Mouse (Mus musculus): ENCODE measurements at regions not wholly inside any gene's neighbourhood (a gene's known extent, or its start where the extent isn't known, plus 50 kb on each side); places are given as distances from the start of the nearest gene placed in this dataset.
"Not testable (repeated sequence)": the region's sequence is repeated elsewhere in the genome, so short reads cannot be mapped to it uniquely, and the experiment has no call there.

- 84% methylated on average over 4 of the region's 4 CpGs for WGBS
- H3K4me1 ChIP-seq (ENCODE audit: insufficient read depth, low read depth, low read length): no peaks in the 10 kb centered on the region
- H3K4me2 ChIP-seq (replicated peaks; ENCODE audit: low read depth, low read length): no peak overlapping the region
- H3K36me3 ChIP-seq (ENCODE audit: insufficient read depth, low read length): no peaks in the 10 kb centered on the region
- no peaks in the 10 kb centered on the region for H3K9me3 ChIP-seq (ENCODE audit: low read length)
- H3K27ac ChIP-seq (ENCODE audit: low read length): no peak overlapping the region
- no peak overlapping the region for H3K4me3 ChIP-seq (ENCODE audit: low read depth, low read length)
- no peak for ATAC-seq
- no peak overlapping the region for H3K9ac ChIP-seq (replicated peaks; ENCODE audit: low read depth)
- TF ChIP-seq EP300 (IDR thresholded peaks at IDR 0.05) (no peak), CTCF (IDR thresholded peaks at IDR 0.05) (no peak)
- DNase-seq (ENCODE audit: low spot score): no peak
- H3K27me3 ChIP-seq (replicated peaks; ENCODE audit: insufficient read depth, low read length): no peaks in the 10 kb centered on the region
These were observed 502.2 kb upstream of the Brinp1 start for GRCm38 (mm10) chr4:69456420-69456819.

- H3K4me1 ChIP-seq (ENCODE audit: insufficient read depth, low read depth, low read length): no peaks in the 10 kb centered on the region
- no peak overlapping the region for H3K4me2 ChIP-seq (replicated peaks; ENCODE audit: low read depth, low read length)
- H3K27ac ChIP-seq (ENCODE audit: low read length): no peak overlapping the region
- 78% methylated on average over 6 of the region's 6 CpGs for WGBS
- H3K4me3 ChIP-seq (ENCODE audit: low read depth, low read length): no peak overlapping the region
- H3K9me3 ChIP-seq (ENCODE audit: low read length): no peaks in the 10 kb centered on the region
- no peaks in the 10 kb centered on the region for H3K36me3 ChIP-seq (ENCODE audit: insufficient read depth, low read length)
- no peak for DNase-seq (ENCODE audit: low spot score)
- H3K9ac ChIP-seq (replicated peaks; ENCODE audit: low read depth): no peak overlapping the region
- no peak for ATAC-seq
- no peaks in the 10 kb centered on the region for H3K27me3 ChIP-seq (replicated peaks; ENCODE audit: insufficient read depth, low read length)
- no peak for TF ChIP-seq EP300 (IDR thresholded peaks at IDR 0.05)
- no peak for TF ChIP-seq CTCF (IDR thresholded peaks at IDR 0.05)
These were observed 492.0 kb upstream of the Brinp1 start for GRCm38 (mm10) chr4:69446161-69446560.

- Histone ChIP-seq H3K9ac (replicated peaks; ENCODE audit: low read depth) (no peak overlapping the region), H3K27me3 (replicated peaks; ENCODE audit: insufficient read depth, low read length) (no peaks in the 10 kb centered on the region), H3K9me3 (ENCODE audit: low read length) (no peaks in the 10 kb centered on the region), H3K4me1 (ENCODE audit: insufficient read depth, low read depth, low read length) (no peaks in the 10 kb centered on the region), H3K4me2 (replicated peaks; ENCODE audit: low read depth, low read length) (no peak overlapping the region), H3K27ac (ENCODE audit: low read length) (no peak overlapping the region), H3K4me3 (ENCODE audit: low read depth, low read length) (no peak overlapping the region), H3K36me3 (ENCODE audit: insufficient read depth, low read length) (no peaks in the 10 kb centered on the region)
- WGBS: 63% methylated on average over 2 of the region's 2 CpGs
- ATAC-seq (no peak), DNase-seq (ENCODE audit: low spot score) (peak; percentile 46)
- TF ChIP-seq EP300 (IDR thresholded peaks at IDR 0.05) (no peak), CTCF (IDR thresholded peaks at IDR 0.05) (no peak)
These were observed 489.8 kb upstream of the Brinp1 start for GRCm38 (mm10) chr4:69443956-69444355.

GRCm38 (mm10) chr4:69435390-69435789, 481.2 kb upstream of the Brinp1 start:
- H3K27me3 ChIP-seq (replicated peaks; ENCODE audit: insufficient read depth, low read length): no peaks in the 10 kb centered on the region
- ATAC-seq (no peak), DNase-seq (ENCODE audit: low spot score) (no peak)
- H3K36me3 ChIP-seq (ENCODE audit: insufficient read depth, low read length): no peaks in the 10 kb centered on the region
- WGBS: 86% methylated on average over 9 of the region's 9 CpGs
- H3K4me2 ChIP-seq (replicated peaks; ENCODE audit: low read depth, low read length): no peak overlapping the region
- H3K4me1 ChIP-seq (ENCODE audit: insufficient read depth, low read depth, low read length): no peaks in the 10 kb centered on the region
- H3K4me3 ChIP-seq (ENCODE audit: low read depth, low read length): no peak overlapping the region
- no peak overlapping the region for H3K27ac ChIP-seq (ENCODE audit: low read length)
- TF ChIP-seq CTCF (IDR thresholded peaks at IDR 0.05) (no peak), EP300 (IDR thresholded peaks at IDR 0.05) (no peak)
- H3K9me3 ChIP-seq (ENCODE audit: low read length): no peaks in the 10 kb centered on the region
- H3K9ac ChIP-seq (replicated peaks; ENCODE audit: low read depth): no peak overlapping the region

- H3K27me3 ChIP-seq (replicated peaks; ENCODE audit: insufficient read depth, low read length); H3K27ac ChIP-seq (ENCODE audit: low read length); H3K4me2 ChIP-seq (replicated peaks; ENCODE audit: low read depth, low read length); DNase-seq (ENCODE audit: low spot score); H3K36me3 ChIP-seq (ENCODE audit: insufficient read depth, low read length); H3K9ac ChIP-seq (replicated peaks; ENCODE audit: low read depth); H3K9me3 ChIP-seq (ENCODE audit: low read length); H3K4me3 ChIP-seq (ENCODE audit: low read depth, low read length); H3K4me1 ChIP-seq (ENCODE audit: insufficient read depth, low read depth, low read length); ATAC-seq: not testable (repeated sequence)
- 92% methylated on average over 21 of the region's 23 CpGs for WGBS
These were observed 456.2 kb upstream of the Brinp1 start for GRCm38 (mm10) chr4:69410411-69410810.

- 80% methylated on average over 3 of the region's 3 CpGs for WGBS
- Histone ChIP-seq H3K36me3 (ENCODE audit: insufficient read depth, low read length) (no peaks in the 10 kb centered on the region), H3K9ac (replicated peaks; ENCODE audit: low read depth) (no peak overlapping the region), H3K4me3 (ENCODE audit: low read depth, low read length) (no peak overlapping the region), H3K4me1 (ENCODE audit: insufficient read depth, low read depth, low read length) (no peaks in the 10 kb centered on the region), H3K4me2 (replicated peaks; ENCODE audit: low read depth, low read length) (no peak overlapping the region), H3K27me3 (replicated peaks; ENCODE audit: insufficient read depth, low read length) (no peaks in the 10 kb centered on the region), H3K27ac (ENCODE audit: low read length) (no peak overlapping the region), H3K9me3 (ENCODE audit: low read length) (no peaks in the 10 kb centered on the region)
- no peak for ATAC-seq
- DNase-seq (ENCODE audit: low spot score): no peak
- TF ChIP-seq CTCF (IDR thresholded peaks at IDR 0.05) (no peak), EP300 (IDR thresholded peaks at IDR 0.05) (no peak)
These were observed 441.3 kb upstream of the Brinp1 start for GRCm38 (mm10) chr4:69395451-69395850.

GRCm38 (mm10) chr4:69383318-69383717, 429.1 kb upstream of the Brinp1 start:
- Histone ChIP-seq H3K4me1 (ENCODE audit: insufficient read depth, low read depth, low read length) (no peaks in the 10 kb centered on the region), H3K9me3 (ENCODE audit: low read length) (no peaks in the 10 kb centered on the region), H3K4me3 (ENCODE audit: low read depth, low read length) (no peak overlapping the region), H3K27ac (ENCODE audit: low read length) (no peak overlapping the region), H3K9ac (replicated peaks; ENCODE audit: low read depth) (no peak overlapping the region), H3K36me3 (ENCODE audit: insufficient read depth, low read length) (no peaks in the 10 kb centered on the region), H3K27me3 (replicated peaks; ENCODE audit: insufficient read depth, low read length) (no peaks in the 10 kb centered on the region), H3K4me2 (replicated peaks; ENCODE audit: low read depth, low read length) (no peak overlapping the region)
- TF ChIP-seq EP300 (IDR thresholded peaks at IDR 0.05) (no peak), CTCF (IDR thresholded peaks at IDR 0.05) (no peak)
- DNase-seq (ENCODE audit: low spot score) (no peak), ATAC-seq (no peak)

Data from lung, postnatal 0 days (tissue).